Mouse (Mus musculus): Measurements from ENCODE around the gene Epb41l1.

GRCm38 (mm10) chr2:156396096-156396495 is 24.6 kb upstream of the Epb41l1 start:
- TF ChIP-seq CTCF (IDR thresholded peaks at IDR 0.05), result no peak
- TF ChIP-seq POLR2A (IDR thresholded peaks at IDR 0.05; ENCODE audit: insufficient read depth, low read depth, low read length), result no peak
- no peak for TF ChIP-seq EP300 (IDR thresholded peaks at IDR 0.05; ENCODE audit: insufficient read depth, low read depth, low read length)

Data from heart, adult 2 months (tissue).